20 mouse cellular contexts compared by ENCODE assay signal in the genomic region with DNA sequence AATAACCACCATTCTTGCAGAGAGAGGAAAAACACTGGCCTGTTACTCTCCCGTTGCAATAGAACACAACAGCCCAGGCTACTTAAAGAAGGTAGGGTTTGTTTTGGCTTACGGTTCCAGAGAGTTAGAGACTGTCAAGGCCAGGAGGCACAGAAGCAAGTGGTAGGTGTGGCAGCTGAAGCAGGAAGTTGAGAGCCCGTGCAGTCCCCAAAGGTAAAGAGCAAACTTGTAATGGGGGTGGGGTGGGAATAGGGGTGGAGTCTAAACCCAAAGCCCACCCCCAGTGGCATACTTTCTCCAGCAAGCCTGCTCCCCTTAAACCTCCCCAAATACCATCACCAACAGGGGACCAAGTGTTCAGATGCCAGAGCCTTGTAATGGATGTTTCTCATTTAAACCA.
"Had no signal": no experiment of that assay in that cellular context is flagged by ENCODE, and none has a peak within 500 bp of the region (broad histone marks: within the 10 kb centered on the region; RNA-seq: fewer than 3 reads in every experiment).

No protein-coding gene starts in this region.

- H3K9me3 ChIP-seq: limb, embryonic 12.5 days; limb, embryonic 15.5 days; neural tube, embryonic 12.5 days; neural tube, embryonic 15.5 days; stomach, embryonic 15.5 days had no signal

- H3K27me3 ChIP-seq: neural tube, embryonic 15.5 days had no signal

- H3K9ac ChIP-seq: limb, embryonic 12.5 days; limb, embryonic 15.5 days; liver, embryonic 14.5 days; liver, postnatal 0 days; neural tube, embryonic 12.5 days; neural tube, embryonic 15.5 days; stomach, embryonic 15.5 days had no signal

- H3K27ac ChIP-seq: limb, embryonic 12.5 days; limb, embryonic 15.5 days; liver, embryonic 14.5 days; neural tube, embryonic 12.5 days; neural tube, embryonic 15.5 days; stomach, embryonic 15.5 days had no signal

- H3K4me3 ChIP-seq: limb, embryonic 12.5 days; limb, embryonic 15.5 days; neural tube, embryonic 12.5 days; neural tube, embryonic 15.5 days; stomach, embryonic 15.5 days had no signal

- H3K36me3 ChIP-seq: limb, embryonic 12.5 days; limb, embryonic 15.5 days; neural tube, embryonic 12.5 days; neural tube, embryonic 15.5 days; stomach, embryonic 15.5 days had no signal

- ATAC-seq: inflammation-experienced regulatory T-cells, adult 6 months; intestine, embryonic 16.5 days; liver, postnatal 0 days had no signal

- DNase-seq: kidney, adult 18-20 months; kidney, adult 9 months; kidney, postnatal 14 days; kidney, postnatal 4 days; left cerebral cortex, postnatal 4 days; liver, postnatal 0 days; midbrain, embryonic 14.5 days; right cerebral cortex, adult 18-20 months; right cerebral cortex, postnatal 14 days; spleen, adult 18-20 months had no signal

- H3K4me2 ChIP-seq: limb, embryonic 12.5 days; limb, embryonic 15.5 days; liver, embryonic 11.5 days; midbrain, embryonic 11.5 days; neural tube, embryonic 12.5 days; neural tube, embryonic 15.5 days; stomach, embryonic 15.5 days had no signal
